Mouse (Mus musculus) cerebellum, postnatal 36 days (tissue): ENCODE results near the gene Usf3.

ENCODE experiments used
- DNase-seq, 2 experiments: peaks; one replicate each; pipeline ENCODE4 v3.0.0; 2021 to 2022; ENCODE audit warnings: mixed read lengths in 2 of 2

Gene Usf3

DNA sequence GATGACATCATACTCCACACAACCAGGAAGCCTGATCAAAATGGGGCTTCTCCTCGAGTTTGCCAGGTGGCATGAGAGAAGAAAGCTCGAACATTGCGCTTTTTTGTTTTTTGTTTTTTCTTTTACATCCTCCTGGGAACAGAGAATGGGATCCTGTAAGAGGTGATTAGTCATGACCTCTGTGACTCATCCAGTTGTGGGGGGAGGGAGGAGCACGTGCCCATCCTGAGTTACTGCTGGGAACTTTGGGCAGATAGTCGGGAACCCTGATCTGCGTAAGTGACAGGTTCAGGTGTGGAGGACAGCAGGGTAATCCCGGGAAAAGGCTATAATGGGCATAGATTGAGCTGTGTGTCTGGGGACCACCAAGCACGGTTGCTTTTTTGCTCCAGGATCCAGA is 67.4 kb downstream of the Usf3 start:
- DNase-seq, result no peak

DNA sequence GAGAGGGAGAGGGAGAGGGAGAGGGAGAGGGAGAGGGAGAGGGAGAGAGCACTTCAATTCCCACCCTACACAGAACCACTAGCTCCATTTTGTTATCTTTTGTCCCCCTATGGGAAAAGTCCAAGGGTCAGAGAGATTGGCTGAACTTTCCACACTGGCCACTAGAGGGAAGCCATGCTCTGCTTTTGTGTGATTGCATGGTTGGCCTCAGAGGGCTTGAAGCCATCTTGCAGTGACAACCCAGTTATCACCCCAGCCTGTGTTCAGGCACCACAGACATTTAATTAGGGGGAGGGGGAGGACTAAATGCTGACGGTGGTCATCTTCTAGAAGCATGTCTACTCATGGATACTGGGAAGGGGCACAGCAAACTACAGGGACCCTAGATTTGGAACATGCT is 69.6 kb downstream of the Usf3 start:
- peak; percentile 83 to 89 for DNase-seq

DNA sequence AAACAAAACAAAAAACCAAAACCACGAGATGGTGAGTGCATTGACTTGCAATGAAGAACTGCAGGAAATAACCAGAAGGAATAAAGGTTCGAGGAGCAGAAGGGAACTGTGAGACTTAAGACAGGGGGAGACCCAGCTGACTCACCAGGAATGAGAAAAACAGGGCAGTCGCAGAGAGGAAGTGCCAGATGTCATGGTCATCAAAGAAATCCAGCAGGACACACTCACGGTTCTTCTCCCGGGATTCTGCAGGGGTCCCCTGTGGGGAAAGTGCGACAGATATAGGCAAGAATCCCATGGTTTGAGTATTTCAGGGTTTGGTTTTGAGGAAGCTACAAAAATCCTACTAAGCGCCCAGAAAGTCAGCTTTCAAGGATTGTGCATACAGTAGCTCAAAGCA is 70.3 kb downstream of the Usf3 start:
- no peak for DNase-seq

DNA sequence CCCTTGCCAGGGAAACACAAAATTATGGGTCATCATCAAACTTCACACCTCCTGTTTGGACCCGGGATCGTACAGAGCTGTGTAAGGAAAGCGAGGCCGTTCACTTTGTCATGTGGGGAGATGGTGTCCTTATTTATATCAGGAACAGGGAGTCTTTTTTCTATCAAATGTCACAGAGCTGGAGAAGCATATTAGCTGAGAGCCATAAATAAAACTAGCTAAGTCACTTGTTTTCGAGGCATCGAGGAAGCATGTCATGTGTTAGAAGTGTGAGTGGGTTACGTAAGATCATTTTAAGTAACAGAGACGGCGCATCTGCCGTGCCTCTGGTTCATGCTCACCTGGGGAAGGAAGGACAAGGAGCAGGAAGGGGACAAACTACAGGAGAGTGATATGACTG is 76.9 kb downstream of the Usf3 start:
- DNase-seq, result no peak

DNA sequence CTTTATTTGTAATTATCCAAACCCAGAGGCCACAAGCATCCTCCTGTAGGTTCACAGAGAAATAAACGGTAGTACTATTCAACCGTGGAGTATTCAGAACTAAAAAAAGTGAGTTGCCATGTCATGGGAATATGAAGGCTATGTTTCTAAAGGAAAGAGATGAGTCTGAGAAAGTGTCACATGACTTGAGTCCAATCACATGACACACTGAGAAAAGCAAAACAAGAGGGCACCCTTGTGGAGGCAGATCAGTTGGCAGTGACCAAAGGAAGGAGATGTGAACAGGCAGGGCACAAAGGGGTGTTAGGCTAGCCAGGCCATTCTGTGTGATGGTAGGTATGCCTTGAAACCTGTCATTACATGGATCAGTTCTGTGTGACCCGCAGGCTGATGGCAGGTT is 79.7 kb downstream of the Usf3 start:
- no peak for DNase-seq

DNA sequence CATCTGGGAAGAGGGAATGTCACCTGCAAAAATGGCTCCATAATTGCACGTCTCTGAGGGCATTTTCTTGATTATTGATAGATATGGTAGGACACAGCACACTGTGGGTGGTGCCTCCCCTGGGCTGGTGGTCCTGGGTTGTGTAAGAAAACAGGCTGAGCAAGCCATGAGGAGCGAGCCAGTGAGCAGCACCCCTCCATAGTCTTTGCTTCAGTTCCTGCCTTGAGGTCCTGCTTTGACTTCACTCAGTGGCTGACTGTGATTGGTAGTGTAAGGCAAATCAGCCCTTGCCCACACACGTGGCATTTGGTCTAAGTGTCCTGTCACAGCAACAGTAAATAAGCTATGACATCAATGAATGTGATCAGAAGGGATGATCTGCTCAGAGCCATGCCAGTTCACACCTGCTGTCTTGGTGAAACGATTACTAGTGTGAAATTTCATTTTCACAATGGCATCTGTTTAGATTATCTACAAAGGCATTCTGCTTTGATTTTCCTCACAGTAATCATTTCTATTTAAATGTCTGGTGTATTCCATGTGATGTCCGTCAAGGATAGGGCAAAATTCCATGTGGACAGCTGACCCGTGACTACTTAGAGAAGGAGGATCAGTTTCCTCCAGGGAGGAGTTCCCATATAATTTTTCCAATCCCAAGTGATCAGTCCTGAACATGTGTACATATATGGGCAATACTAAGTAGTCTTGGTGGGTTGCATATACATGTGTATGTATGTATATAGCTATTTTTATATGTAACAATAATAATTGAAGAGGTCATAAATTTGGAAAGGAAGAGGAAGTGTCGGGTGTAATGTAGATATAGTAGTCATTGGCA is 81.0 kb downstream of the Usf3 start:
- DNase-seq, result peak in 1 of 2 experiments; percentile 36

DNA sequence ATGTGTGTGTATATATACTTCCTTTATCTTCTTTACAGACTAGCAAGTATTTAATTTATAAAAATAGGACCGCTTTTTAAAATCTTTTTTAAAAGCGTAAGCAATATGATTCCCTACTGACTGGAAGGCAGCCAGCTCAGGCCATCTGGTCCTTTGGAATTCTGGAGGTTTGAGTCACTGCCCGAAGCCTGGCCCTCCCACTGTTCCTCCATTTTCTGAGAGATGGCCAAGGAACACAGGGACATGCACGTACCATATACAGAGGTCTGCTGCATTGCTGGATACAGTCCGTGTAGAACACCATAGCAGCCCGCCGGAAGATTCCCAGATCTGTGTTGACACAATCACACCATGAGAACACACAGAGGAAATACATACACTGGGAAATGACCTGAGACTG is 81.7 kb downstream of the Usf3 start:
- peak; percentile 93 to 97 for DNase-seq

DNA sequence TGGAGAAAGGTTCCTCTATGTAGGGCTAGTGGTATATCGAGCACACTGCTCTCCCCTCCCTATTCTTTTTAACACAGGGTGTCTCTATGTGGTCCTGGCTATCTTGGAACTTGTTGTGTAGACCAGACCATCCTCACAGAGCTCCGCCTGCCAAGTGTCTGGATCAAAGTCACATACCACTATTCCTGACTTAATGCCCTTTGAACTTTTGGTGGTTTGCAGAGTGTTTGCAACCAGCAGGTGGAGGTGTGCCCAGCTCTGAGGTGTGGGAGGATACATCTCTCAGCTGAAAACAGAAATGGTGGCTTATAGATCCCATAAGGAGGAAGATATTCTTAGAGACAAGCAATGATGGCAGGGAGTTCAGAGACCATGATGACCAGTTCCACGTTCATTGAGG is 84.4 kb downstream of the Usf3 start:
- no peak for DNase-seq

DNA sequence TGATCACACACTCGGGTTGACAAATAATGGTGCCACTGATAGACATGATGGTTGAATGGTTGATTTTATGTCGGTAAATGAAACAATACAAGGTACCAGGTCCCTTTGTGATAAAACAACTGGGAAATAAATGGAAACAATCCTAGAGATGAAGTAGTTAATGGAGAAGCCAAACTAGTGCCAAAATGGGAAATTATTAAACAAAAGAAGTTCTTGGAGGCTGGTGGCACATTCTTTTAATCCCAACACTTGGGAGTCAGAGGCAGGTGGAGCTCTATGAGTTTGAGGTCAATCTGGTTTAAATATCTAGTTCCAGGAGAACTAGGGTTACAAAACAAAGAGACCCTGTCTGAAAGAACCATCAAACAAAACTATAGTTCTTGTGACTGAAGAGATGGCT is 91.9 kb downstream of the Usf3 start:
- DNase-seq, result no peak

DNA sequence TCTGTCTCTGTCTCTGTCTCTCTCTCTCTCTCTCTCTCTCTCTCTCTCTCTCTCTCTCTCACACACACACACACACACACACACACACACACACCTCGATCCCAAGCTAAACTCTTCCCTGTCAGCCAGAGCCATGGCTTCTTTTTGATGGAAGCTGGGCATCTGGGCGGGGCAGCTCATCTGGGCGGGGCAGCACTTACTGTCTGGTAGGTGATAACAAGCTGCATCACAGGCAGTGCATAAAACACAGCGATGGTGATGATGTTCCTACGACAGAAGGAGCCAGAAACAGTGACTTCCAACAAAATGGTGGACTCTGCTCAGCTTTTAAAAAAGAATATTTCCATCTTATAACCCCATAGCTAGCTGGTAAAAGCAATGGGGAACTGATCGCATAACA is 92.5 kb downstream of the Usf3 start:
- no peak for DNase-seq

DNA sequence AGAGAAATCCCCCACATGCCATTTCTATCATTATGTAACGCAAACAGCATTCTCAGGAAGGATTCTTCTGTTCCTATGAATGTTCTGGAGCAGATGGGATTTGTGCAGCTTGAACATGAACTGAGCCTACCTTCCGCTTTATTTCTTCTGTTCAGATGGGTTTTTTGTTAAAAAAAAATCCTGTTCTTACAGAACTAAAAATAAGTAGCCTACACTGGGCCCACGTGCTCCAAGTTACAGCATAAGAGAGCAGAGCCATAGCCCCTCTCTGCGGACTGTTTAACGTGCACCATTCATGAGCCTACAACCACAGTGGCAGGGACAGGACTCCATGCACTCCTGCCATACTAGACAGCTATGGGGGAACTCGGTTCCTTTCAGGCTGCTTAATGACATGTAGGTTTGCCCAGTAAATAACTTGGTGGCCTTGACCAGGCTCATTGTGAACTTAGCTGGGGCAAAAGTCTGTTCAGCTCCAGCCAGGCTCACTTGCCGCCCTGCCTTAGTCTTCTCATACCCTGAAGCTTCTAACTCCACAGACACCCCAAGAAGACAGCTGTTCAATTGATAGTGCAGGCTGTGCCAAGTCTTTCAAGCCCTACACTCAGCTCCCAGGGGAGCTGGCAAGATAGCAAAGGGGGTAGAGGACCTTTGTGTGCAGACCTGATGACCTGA is 95.6 kb downstream of the Usf3 start:
- no peak for DNase-seq

DNA sequence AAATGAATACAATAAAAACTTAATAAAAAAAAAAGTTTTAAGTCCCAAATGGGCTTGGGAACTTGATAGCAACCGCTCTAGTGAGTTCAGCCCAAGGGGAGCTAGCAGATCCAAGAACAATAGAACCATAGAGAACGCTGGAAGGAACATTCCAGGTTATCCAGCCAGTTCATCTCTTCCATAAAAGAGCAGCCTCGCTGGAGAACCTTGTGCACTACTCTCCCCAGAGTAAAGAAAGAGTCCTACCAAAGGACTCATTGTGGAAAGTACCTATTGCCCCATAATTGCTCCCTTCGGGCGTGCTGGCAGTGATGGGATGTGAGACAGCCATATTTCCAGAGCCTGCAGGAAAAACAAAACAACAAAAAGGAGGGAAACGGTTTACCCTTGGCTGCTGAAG is 96.5 kb downstream of the Usf3 start:
- DNase-seq, result no peak

DNA sequence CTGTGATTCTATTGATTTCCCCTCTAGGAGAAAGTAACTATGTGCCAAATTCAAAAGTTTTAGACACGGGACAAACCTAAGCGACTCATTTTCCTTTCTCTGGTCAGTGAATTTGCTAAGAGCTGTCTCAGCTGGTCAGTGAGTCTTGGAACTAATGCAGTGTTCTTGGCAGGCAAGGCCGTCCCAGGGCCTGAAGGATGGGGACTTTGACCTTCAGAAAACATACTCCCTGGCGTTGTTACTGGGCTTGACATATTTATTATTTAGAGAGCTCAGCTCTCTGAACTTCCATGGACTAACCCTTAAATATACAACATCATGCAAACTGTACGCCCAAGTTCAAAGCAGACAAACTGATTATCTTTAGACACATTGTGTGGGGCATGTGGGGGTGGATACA is 97.6 kb downstream of the Usf3 start:
- no peak for DNase-seq

DNA sequence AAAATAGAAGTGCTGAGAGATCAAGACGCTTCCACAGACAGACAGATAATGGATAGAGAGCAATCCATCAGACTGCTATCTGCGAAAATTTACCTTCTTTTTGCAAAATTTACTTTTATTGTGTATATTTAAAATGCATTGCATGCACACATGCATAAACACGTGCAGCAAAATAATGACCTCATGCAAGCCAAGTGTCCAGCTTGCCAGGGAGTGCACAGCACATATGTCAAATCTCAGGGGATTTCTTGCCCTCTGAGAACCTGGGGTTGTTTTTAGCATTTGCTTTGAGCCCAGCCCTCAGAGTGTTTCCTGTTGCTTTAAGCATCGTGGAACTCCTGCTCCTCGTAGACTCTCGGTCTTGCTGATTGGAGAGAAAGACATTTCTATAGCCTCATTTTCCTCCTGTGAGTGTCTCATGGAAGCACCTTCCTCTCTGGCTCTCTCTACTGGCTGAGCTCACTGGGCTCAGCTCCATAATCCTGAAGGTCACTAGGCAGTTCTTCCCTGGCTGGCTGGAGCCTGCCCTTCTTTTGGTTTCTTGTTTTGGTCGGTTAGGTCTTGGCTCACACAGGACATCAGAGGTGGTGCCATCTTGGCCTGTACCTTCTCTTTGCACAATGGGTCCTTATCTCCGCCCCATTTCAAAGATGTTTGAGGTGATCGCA is 98.5 kb downstream of the Usf3 start:
- peak; percentile 56 to 62 for DNase-seq
